Mouse (Mus musculus): Measurements from ENCODE around the gene Cracr2a. TPM values are rescaled to one million over a fixed set of nuclear protein-coding genes. Genes with fewer than 3 reads are reported as not detected.
A peak's percentile ranks its signal among the peaks of the same experiment; 100 is the strongest.
"Not testable (repeated sequence)": the region's sequence is repeated elsewhere in the genome, so short reads cannot be mapped to it uniquely, and the experiment has no call there.

The Cracr2a gene
- 0.83 and 1.2 TPM in 2 replicates for polyA plus RNA-seq (2012; ENCODE audit: insufficient read depth, insufficient read length, missing spikeins)

DNA sequence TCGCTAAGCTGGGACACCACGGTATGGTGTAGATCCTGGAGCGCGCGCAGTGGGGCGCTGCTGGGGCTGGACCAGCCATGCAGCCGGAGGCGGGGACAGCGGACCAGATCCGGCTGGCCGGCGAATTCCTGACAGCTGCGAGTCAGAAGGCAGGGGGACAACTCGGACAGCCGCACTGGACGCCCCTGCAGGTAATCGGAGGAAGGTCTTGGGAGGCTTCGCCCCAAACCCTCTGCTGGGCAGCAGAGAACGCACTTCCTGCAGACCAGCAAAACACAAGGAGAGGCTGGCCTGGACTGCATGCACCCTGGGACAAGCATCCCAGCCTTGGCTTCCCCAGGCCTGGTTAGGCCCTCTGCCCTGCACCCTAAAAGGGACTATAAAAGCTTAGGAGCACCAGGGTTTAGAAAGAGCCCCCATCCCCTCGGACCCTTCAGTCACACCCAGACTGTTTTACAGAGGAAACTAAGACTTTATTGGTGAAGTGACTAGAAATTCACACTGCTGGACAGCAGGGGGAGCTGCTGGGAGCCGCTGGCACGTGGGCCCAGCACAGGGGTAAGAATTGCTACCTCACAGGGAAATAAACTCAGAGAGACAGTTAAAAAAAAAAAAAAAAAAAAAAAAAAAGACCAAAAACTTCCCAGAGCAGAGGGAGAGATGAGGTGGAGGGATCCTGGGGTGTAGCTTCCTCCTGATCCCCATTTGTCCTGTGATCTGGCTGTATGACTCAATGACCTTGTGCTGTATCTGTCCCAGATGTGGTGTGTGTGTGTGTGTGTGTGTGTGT lies at the start of gene Cracr2a:
Cracr2a (plus strand) TSS at position 108 of the 790 bp plus-strand sequence.
- Histone ChIP-seq H3K4me3 (ENCODE audit: insufficient read depth, low read length) (peak within 1 kb of the TSS; percentile 69), H3K27ac (ENCODE audit: insufficient read depth, low read depth, low read length) (no peak within 1 kb of the TSS), H3K4me1 (ENCODE audit: control insufficient read depth, insufficient read depth, low read length) (peaks cover 9% of the 10 kb centered on the region; the same call in 1 of the 2 replicates)
- peak; percentile 66 for TF ChIP-seq CTCF (IDR thresholded peaks at IDR 0.05; ENCODE audit: low read depth, low read length)
- no peak for TF ChIP-seq POLR2A (IDR thresholded peaks at IDR 0.05; ENCODE audit: borderline replicate concordance, low read depth, low read length)

DNA sequence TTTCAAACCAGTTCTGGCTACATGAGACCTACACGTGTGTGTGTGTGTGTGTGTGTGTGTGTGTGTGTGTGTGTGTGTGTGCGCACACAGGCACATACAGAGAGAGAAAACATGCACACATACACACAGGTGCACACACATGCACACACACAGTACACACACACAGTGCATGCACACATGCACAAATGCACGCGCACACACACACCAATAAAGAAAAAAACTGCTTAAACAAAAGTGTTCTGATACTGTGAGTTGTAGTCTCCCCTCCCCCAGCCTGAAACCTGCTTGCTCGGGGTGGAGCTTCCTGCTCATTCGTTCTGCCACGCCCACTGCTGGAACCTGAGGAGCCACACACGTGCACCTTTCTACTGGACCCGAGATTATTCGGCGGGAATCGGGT lies 47.4 kb upstream of the Cracr2a start:
- H3K4me1 ChIP-seq (ENCODE audit: control insufficient read depth, insufficient read depth, low read length); H3K27ac ChIP-seq (ENCODE audit: insufficient read depth, low read depth, low read length); H3K4me3 ChIP-seq (ENCODE audit: insufficient read depth, low read length): not testable (repeated sequence)

DNA sequence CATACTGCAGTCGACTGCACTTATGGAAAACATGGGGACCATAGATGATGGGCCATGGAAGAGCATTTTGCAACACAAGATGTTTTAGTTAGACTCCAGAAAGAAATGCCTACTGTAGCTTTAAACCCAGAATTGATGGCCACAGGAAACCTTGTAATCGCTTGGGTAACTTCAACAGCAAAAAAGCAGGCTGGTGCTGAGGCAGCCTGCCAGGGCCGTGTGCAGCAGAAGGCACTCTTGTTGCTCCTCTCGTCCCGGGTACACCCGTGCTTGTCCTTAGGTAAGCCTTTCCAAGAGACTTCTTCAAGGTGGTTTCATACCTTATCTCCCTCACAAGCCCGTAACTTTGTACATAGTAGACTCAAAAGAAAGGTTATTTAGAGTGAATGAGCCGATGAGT lies 40.0 kb upstream of the Cracr2a start:
- H3K27ac ChIP-seq (ENCODE audit: insufficient read depth, low read depth, low read length), result no peak overlapping the region
- no peak overlapping the region for H3K4me3 ChIP-seq (ENCODE audit: insufficient read depth, low read length)
- H3K4me1 ChIP-seq (ENCODE audit: control insufficient read depth, insufficient read depth, low read length), result no peaks in the 10 kb centered on the region
- TF ChIP-seq POLR2A (IDR thresholded peaks at IDR 0.05; ENCODE audit: borderline replicate concordance, low read depth, low read length) (no peak), CTCF (IDR thresholded peaks at IDR 0.05; ENCODE audit: low read depth, low read length) (no peak)

DNA sequence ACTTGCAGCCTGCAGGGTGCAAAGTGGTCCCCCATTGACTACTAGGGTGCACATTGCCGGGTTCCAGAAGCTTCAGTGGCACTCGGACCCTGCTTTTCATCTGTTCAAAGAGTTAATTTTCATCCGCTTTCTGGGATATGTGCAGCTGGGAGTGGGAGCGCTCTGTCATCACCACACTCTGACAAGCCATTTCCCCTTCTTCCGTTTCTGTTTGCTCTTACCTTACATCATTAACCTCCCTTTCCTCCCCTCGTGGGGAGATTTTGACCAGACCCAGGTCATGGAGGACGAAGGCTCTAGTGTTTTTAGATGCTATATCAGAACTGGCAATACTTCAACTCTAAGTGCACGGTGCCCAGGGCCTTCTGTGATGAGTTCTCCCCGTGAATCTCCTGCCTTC lies 38.8 kb upstream of the Cracr2a start:
- no peak for TF ChIP-seq CTCF (IDR thresholded peaks at IDR 0.05; ENCODE audit: low read depth, low read length)
- no peak for TF ChIP-seq POLR2A (IDR thresholded peaks at IDR 0.05; ENCODE audit: borderline replicate concordance, low read depth, low read length)
- no peak overlapping the region for H3K27ac ChIP-seq (ENCODE audit: insufficient read depth, low read depth, low read length)
- H3K4me1 ChIP-seq (ENCODE audit: control insufficient read depth, insufficient read depth, low read length), result no peaks in the 10 kb centered on the region
- no peak overlapping the region for H3K4me3 ChIP-seq (ENCODE audit: insufficient read depth, low read length)

DNA sequence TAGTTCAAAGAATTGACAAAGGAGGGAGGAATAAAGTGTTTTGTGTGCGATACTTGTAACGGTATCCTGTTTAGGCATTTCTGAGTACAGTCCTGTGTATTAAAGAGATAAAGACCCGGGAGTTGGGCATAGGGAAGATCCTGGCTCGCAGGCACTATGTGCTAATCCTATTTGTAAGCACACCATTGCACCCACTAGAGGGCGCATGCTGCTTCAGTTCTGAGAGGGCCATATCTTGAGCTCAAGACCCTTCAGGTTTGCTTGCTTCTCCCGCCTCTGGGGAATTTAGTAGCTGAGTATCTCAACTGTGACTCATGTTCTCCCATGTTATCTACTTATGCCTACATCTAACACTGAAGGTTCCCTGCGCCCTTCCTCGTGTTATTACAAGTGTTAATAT lies 36.7 kb upstream of the Cracr2a start:
- no peaks in the 10 kb centered on the region for H3K4me1 ChIP-seq (ENCODE audit: control insufficient read depth, insufficient read depth, low read length)
- H3K27ac ChIP-seq (ENCODE audit: insufficient read depth, low read depth, low read length), result no peak overlapping the region
- peak; percentile 62 for TF ChIP-seq CTCF (IDR thresholded peaks at IDR 0.05; ENCODE audit: low read depth, low read length)
- TF ChIP-seq POLR2A (IDR thresholded peaks at IDR 0.05; ENCODE audit: borderline replicate concordance, low read depth, low read length), result no peak
- H3K4me3 ChIP-seq (ENCODE audit: insufficient read depth, low read length), result no peak overlapping the region

DNA sequence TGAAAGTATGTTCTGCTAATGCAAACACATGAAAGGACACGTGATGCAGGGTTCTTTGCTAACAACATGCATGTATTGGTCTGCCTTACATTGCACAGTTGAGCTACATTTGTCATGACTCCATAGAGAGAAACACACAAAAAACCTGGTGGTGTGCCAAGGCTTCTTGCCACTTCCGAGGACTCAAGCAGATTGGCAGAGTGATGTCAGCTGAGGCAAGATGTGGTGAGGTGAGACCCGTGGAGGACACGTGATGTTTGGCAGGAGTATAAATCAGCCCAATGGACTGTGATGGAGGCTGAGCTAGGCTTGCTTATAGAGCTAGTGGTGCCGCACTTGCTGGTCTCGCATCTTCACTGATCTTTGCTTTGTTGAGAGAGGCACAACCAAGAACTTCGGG lies 32.5 kb upstream of the Cracr2a start:
- TF ChIP-seq POLR2A (IDR thresholded peaks at IDR 0.05; ENCODE audit: borderline replicate concordance, low read depth, low read length) (no peak), CTCF (IDR thresholded peaks at IDR 0.05; ENCODE audit: low read depth, low read length) (no peak)
- no peak overlapping the region for H3K27ac ChIP-seq (ENCODE audit: insufficient read depth, low read depth, low read length)
- H3K4me1 ChIP-seq (ENCODE audit: control insufficient read depth, insufficient read depth, low read length), result no peaks in the 10 kb centered on the region
- no peak overlapping the region for H3K4me3 ChIP-seq (ENCODE audit: insufficient read depth, low read length)

DNA sequence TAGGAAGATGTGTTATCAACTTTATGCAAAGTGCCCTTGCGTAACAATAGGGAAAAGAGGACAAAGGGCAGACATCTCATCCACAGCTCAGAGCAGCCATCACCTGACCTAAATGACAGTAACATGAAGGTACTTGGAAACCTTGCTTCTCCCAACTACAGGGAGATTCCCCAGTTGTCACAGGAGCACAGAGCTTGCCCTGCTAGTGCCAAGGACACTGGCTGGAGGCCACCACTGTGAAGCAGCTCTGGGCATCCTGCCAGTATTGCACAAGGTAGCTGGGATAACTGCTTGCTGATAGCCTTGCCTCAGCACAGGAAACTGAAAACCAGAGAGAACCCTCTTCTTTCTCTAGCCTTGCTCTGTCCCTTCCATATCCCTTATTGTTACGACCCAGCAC lies 31.7 kb upstream of the Cracr2a start:
- Histone ChIP-seq H3K27ac (ENCODE audit: insufficient read depth, low read depth, low read length) (no peak overlapping the region), H3K4me3 (ENCODE audit: insufficient read depth, low read length) (no peak overlapping the region), H3K4me1 (ENCODE audit: control insufficient read depth, insufficient read depth, low read length) (no peaks in the 10 kb centered on the region)
- TF ChIP-seq CTCF (IDR thresholded peaks at IDR 0.05; ENCODE audit: low read depth, low read length) (no peak), POLR2A (IDR thresholded peaks at IDR 0.05; ENCODE audit: borderline replicate concordance, low read depth, low read length) (no peak)

DNA sequence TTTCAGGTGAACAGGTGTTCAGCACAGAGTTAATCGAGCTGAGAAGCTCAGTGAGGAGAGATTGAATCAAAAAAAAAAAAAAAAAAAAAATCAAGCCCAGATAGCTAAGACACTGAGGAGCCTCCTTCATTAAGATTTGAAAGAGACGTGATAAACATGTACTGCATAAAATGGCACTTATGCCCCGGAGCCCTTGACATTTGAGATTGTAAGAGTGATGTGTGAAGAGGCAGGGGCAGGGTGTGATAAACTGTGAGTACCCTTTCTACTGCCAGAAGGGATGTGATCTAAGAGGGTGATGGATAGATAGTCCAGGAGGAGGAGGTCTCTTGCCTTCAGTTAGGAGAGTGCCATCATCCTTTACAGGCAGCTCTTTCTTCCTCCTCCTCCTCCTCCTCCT lies 30.9 kb upstream of the Cracr2a start:
- no peaks in the 10 kb centered on the region for H3K4me1 ChIP-seq (ENCODE audit: control insufficient read depth, insufficient read depth, low read length)
- no peak overlapping the region for H3K27ac ChIP-seq (ENCODE audit: insufficient read depth, low read depth, low read length)
- no peak overlapping the region for H3K4me3 ChIP-seq (ENCODE audit: insufficient read depth, low read length)
- TF ChIP-seq POLR2A (IDR thresholded peaks at IDR 0.05; ENCODE audit: borderline replicate concordance, low read depth, low read length) (no peak), CTCF (IDR thresholded peaks at IDR 0.05; ENCODE audit: low read depth, low read length) (no peak)

DNA sequence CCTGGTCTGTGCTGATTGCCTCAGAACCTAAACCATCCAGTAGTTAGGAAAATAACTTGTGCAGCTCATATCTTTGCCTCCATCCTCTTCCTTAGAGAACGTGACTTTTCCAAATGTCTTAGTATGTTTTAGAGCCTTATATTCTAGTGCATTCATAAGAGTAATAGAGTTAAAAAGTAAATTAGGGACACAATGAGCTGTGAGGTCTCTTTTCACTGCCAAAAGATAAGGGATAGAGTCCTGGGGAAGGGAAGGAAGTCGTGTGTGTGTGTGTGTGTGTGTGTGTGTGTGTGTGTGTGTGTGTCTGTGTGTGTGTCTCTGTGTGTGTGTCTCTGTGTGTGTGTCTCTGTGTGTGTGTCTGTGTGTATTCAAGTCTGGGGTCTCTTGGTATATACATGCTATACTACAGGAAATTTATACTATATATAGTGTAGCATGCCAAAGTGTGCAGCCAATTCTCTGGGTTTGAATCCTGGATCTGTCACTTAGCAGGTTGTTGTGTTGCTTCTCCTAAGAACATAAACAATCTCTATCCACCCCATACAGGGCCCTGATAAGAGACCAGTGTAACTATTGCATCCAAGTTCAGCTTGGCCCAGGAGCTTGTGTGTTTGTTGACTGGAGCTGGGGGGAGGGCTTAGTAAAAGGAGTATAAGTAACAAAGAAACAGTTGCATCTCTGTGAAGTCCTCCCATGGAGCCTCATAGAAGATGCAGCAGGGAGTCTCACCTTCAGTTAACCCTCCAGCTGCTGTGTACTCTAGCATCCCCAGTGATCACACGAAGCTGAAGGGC lies 29.5 kb upstream of the Cracr2a start:
- Histone ChIP-seq H3K4me3 (ENCODE audit: insufficient read depth, low read length) (no peak overlapping the region), H3K27ac (ENCODE audit: insufficient read depth, low read depth, low read length) (no peak overlapping the region), H3K4me1 (ENCODE audit: control insufficient read depth, insufficient read depth, low read length) (no peaks in the 10 kb centered on the region)
- no peak for TF ChIP-seq CTCF (IDR thresholded peaks at IDR 0.05; ENCODE audit: low read depth, low read length)
- no peak for TF ChIP-seq POLR2A (IDR thresholded peaks at IDR 0.05; ENCODE audit: borderline replicate concordance, low read depth, low read length)

DNA sequence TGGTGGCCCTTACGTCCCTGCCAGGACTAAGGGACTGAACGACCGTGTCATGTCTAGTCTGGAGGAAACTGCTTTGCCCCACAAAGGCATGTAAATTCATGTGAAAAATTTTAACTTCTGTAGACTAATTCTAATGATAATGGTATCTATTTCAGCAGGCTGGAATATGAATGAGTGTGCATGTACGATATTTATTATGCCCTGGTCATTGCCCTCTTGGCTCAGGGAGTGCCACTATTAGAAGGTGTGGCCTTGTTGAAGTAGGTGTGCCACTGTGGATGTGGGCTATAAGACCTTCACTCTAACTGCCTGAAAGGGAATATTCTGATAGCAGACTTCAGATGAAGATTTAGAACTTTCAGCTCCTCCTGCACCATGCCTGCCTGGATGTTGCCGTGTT lies 28.8 kb upstream of the Cracr2a start:
- Histone ChIP-seq H3K4me3 (ENCODE audit: insufficient read depth, low read length) (no peak overlapping the region), H3K27ac (ENCODE audit: insufficient read depth, low read depth, low read length) (no peak overlapping the region), H3K4me1 (ENCODE audit: control insufficient read depth, insufficient read depth, low read length) (no peaks in the 10 kb centered on the region)
- TF ChIP-seq POLR2A (IDR thresholded peaks at IDR 0.05; ENCODE audit: borderline replicate concordance, low read depth, low read length) (no peak), CTCF (IDR thresholded peaks at IDR 0.05; ENCODE audit: low read depth, low read length) (no peak)

All from bone marrow macrophage, adult 2 months (primary cell).